Mouse (Mus musculus) embryonic facial prominence, embryonic 15.5 days (tissue): ENCODE measurements around the gene C2cd4a. TPM values are rescaled to one million over a fixed set of nuclear protein-coding genes. Genes with fewer than 3 reads are reported as not detected.

ENCODE experiments used
- ATAC-seq: fragments of 200-750 bp; cut with Nextera tagmentation; 2 replicates; pipeline ENCODE4 v1.8.0; 2017; ENCODE audit warnings: low read depth, moderate TSS enrichment; ENCODE audit not compliant: insufficient number of reproducible peaks, low FRiP score, low TSS enrichment
- H3K27ac ChIP-seq: fragments of 300-500 bp; sonication (generic); replicated peaks from 2 replicates; pipeline ENCODE4 v1.5.1; 2015; ENCODE audit warnings: mild to moderate bottlenecking, inconsistent platforms
- H3K27me3 ChIP-seq: fragments of 300-500 bp; sonication (generic); 2 replicates; pipeline ENCODE4 v1.6.1; 2015; ENCODE audit warnings: inconsistent platforms
- H3K36me3 ChIP-seq: fragments of 300-500 bp; sonication (generic); 2 replicates; pipeline ENCODE4 v1.6.1; 2015; ENCODE audit warnings: mild to moderate bottlenecking, inconsistent platforms
- H3K4me1 ChIP-seq: fragments of 300-500 bp; sonication (generic); 2 replicates; pipeline ENCODE4 v1.6.1; 2015; ENCODE audit warnings: inconsistent platforms
- H3K4me2 ChIP-seq: fragments of 300-500 bp; sonication (generic); replicated peaks from 2 replicates; pipeline ENCODE4 v1.6.1; 2015; ENCODE audit warnings: mild to moderate bottlenecking, inconsistent platforms
- H3K4me3 ChIP-seq: fragments of 300-500 bp; sonication (generic); replicated peaks from 2 replicates; pipeline ENCODE4 v1.5.1; 2015; ENCODE audit warnings: mild to moderate bottlenecking, inconsistent platforms
- H3K9ac ChIP-seq: fragments of 300-500 bp; sonication (generic); 2 replicates; pipeline ENCODE4 v1.6.1; 2015; ENCODE audit warnings: inconsistent platforms
- H3K9me3 ChIP-seq: fragments of 300-500 bp; sonication (generic); replicated peaks from 2 replicates; pipeline ENCODE4 v1.6.1; 2016; ENCODE audit warnings: inconsistent platforms
- WGBS: fragments of 180-500 bp; shearing (Covaris S2); methylation state at CpG from one replicate; pipeline ENCODE4 v1.1.7; 2015; 5-methylcytosine and 5-hydroxymethylcytosine counted together
- polyA plus RNA-seq: library from polyadenylated mRNA; unstranded; fragments of >200 nt; fragmentation: Nextera tagmentation; extraction: Ambion mirVana; gene quantifications from 2 replicates; pipeline ENCODE4 v1.2.1, GENCODE M21; 2015

Gene C2cd4a
- polyA plus RNA-seq, 1 experiment from 2014 or later, result 0.49 TPM

- Histone ChIP-seq H3K4me1 (no peaks in the 10 kb centered on the region), H3K9me3 (no peaks in the 10 kb centered on the region), H3K4me2 (no peak overlapping the region), H3K27ac (no peak overlapping the region), H3K27me3 (peaks cover 2% of the 10 kb centered on the region; the same call in 1 of the 2 replicates), H3K36me3 (no peaks in the 10 kb centered on the region), H3K9ac (no peak overlapping the region), H3K4me3 (no peak overlapping the region)
- no peak for ATAC-seq
Observed at GRCm38 (mm10) chr9:67783925-67784324, 48.2 kb downstream of the C2cd4a start.

GRCm38 (mm10) chr9:67783464-67783863 lies 48.7 kb downstream of the C2cd4a start:
- Histone ChIP-seq H3K4me3 (no peak overlapping the region), H3K27me3 (peaks cover 2% of the 10 kb centered on the region; the same call in 1 of the 2 replicates), H3K4me1 (no peaks in the 10 kb centered on the region), H3K4me2 (no peak overlapping the region), H3K27ac (no peak overlapping the region), H3K9ac (no peak overlapping the region), H3K36me3 (no peaks in the 10 kb centered on the region), H3K9me3 (no peaks in the 10 kb centered on the region)
- WGBS, result 66% methylated on average over 3 of the region's 3 CpGs
- ATAC-seq, result no peak

- ATAC-seq, result no peak
- H3K4me3 ChIP-seq, result no peak overlapping the region
- H3K4me1 ChIP-seq, result no peaks in the 10 kb centered on the region
- H3K36me3 ChIP-seq, result no peaks in the 10 kb centered on the region
- H3K4me2 ChIP-seq, result no peak overlapping the region
- no peak overlapping the region for H3K27ac ChIP-seq
- 62% methylated on average over 6 of the region's 6 CpGs for WGBS
- no peak overlapping the region for H3K9ac ChIP-seq
- no peaks in the 10 kb centered on the region for H3K9me3 ChIP-seq
- peaks cover 2% of the 10 kb centered on the region; the same call in 1 of the 2 replicates for H3K27me3 ChIP-seq
Observed at GRCm38 (mm10) chr9:67782786-67783185, 49.3 kb downstream of the C2cd4a start.

Other genes with a start within 250 kb of the C2cd4a start
- gene C2cd4b, start 72.9 kb downstream of the C2cd4a start, polyA plus RNA-seq, result 0.45 and 0.64 TPM in 2 replicates
- gene Vps13c, start 8.1 kb upstream of the C2cd4a start, polyA plus RNA-seq, result 3.9 and 4.3 TPM in 2 replicates